Mouse (Mus musculus): Measurements from ENCODE around the gene Naxd. TPM values are rescaled to one million over a fixed set of nuclear protein-coding genes. Genes with fewer than 3 reads are reported as not detected.

The Naxd gene
- polyA plus RNA-seq, 1 experiment from 2014 or later = 128 TPM

Other genes starting within 250 kb of the Naxd start
- gene Col4a2, start 184.7 kb upstream of the Naxd start, polyA plus RNA-seq (2015; fragmentation: Nextera tagmentation; extraction: Ambion mirVana) = 52.1 and 56.3 TPM in 2 replicates
- gene Col4a1, start 184.7 kb upstream of the Naxd start, polyA plus RNA-seq (2015; fragmentation: Nextera tagmentation; extraction: Ambion mirVana) = 113 and 115 TPM in 2 replicates
- gene Rab20, start 18.8 kb upstream of the Naxd start, polyA plus RNA-seq (2015; fragmentation: Nextera tagmentation; extraction: Ambion mirVana) = 1.6 and 1.7 TPM in 2 replicates
- gene Cars2, start 53.3 kb downstream of the Naxd start, polyA plus RNA-seq (2015; fragmentation: Nextera tagmentation; extraction: Ambion mirVana) = 23.3 and 25.3 TPM in 2 replicates
- gene Ing1, start 58.1 kb downstream of the Naxd start, polyA plus RNA-seq (2015; fragmentation: Nextera tagmentation; extraction: Ambion mirVana) = 37.9 and 42.5 TPM in 2 replicates
- gene Ankrd10, start 138.3 kb downstream of the Naxd start, polyA plus RNA-seq (2015; fragmentation: Nextera tagmentation; extraction: Ambion mirVana) = 105 and 115 TPM in 2 replicates
- gene 1700016D06Rik, start 203.6 kb downstream of the Naxd start, polyA plus RNA-seq (2015; fragmentation: Nextera tagmentation; extraction: Ambion mirVana) = 0.11 TPM in 1 of 2 replicates, not detected in the other
- 46.5 and 52.3 TPM in 2 replicates for gene Arhgef7, start 230.2 kb downstream of the Naxd start, polyA plus RNA-seq (2015; fragmentation: Nextera tagmentation; extraction: Ambion mirVana)

All from limb, embryonic 13.5 days (tissue).